Mouse (Mus musculus) forebrain, embryonic 13.5 days (tissue): ENCODE results near the gene Hif3a. TPM values are rescaled to one million over a fixed set of nuclear protein-coding genes. Genes with fewer than 3 reads are reported as not detected.

Experiments
- ATAC-seq: fragments of 200-750 bp; cut with Nextera tagmentation; 2 replicates; pipeline ENCODE4 v1.8.0; 2017
- H3K27ac ChIP-seq: fragments of 300-500 bp; sonication (generic); 2 replicates; pipeline ENCODE4 v1.5.1; 2015; ENCODE audit warnings: inconsistent platforms, mild to moderate bottlenecking, moderate library complexity
- H3K27me3 ChIP-seq: fragments of 300-500 bp; sonication (generic); 2 replicates; pipeline ENCODE4 v1.6.1; 2015; ENCODE audit warnings: mild to moderate bottlenecking, inconsistent platforms
- H3K36me3 ChIP-seq: fragments of 300-500 bp; sonication (generic); 2 replicates; pipeline ENCODE4 v1.6.1; 2015; ENCODE audit warnings: mild to moderate bottlenecking, inconsistent platforms; ENCODE audit not compliant: poor library complexity, severe bottlenecking
- H3K4me1 ChIP-seq: fragments of 300-500 bp; sonication (generic); 2 replicates; pipeline ENCODE4 v1.6.1; 2015; ENCODE audit warnings: inconsistent platforms
- H3K4me2 ChIP-seq: fragments of 300-500 bp; sonication (generic); 2 replicates; pipeline ENCODE4 v1.6.1; 2015; ENCODE audit warnings: inconsistent platforms, mild to moderate bottlenecking, moderate library complexity
- H3K4me3 ChIP-seq: fragments of 300-500 bp; sonication (generic); 2 replicates; pipeline ENCODE4 v1.5.1; 2015; ENCODE audit warnings: mild to moderate bottlenecking, inconsistent platforms
- H3K9ac ChIP-seq: fragments of 300-500 bp; sonication (generic); 2 replicates; pipeline ENCODE4 v1.6.1; 2015; ENCODE audit warnings: mild to moderate bottlenecking, inconsistent platforms
- H3K9me3 ChIP-seq: fragments of 300-500 bp; sonication (generic); replicated peaks from 2 replicates; pipeline ENCODE4 v1.6.1; 2016; ENCODE audit warnings: inconsistent platforms
- WGBS: fragments of 180-500 bp; shearing (Covaris S2); methylation state at CpG from one replicate; pipeline ENCODE4 v1.1.7; 2015; 5-methylcytosine and 5-hydroxymethylcytosine counted together
- polyA plus RNA-seq: library from polyadenylated mRNA; unstranded; fragments of >200 nt; fragmentation: Nextera tagmentation; extraction: Ambion mirVana; gene quantifications from 2 replicates; pipeline ENCODE4 v1.2.1, GENCODE M21; 2015

Gene Hif3a
- polyA plus RNA-seq, 1 experiment from 2014 or later, result 4.7 TPM

GRCm38 (mm10) chr7:16994400-16994799 is 67.8 kb downstream of the Hif3a start:
- 5% methylated on average over 20 of the region's 20 CpGs for WGBS
- Histone ChIP-seq H3K9ac (peak overlapping the region; percentile 73), H3K36me3 (0 out of 2 replicates have a peak, but pooled peaks cover 8% of the 10 kb centered on the region), H3K27me3 (no peaks in the 10 kb centered on the region), H3K4me1 (peaks cover 71% of the 10 kb centered on the region), H3K27ac (peak overlapping the region; percentile 51), H3K9me3 (no peaks in the 10 kb centered on the region), H3K4me2 (peak overlapping the region; percentile 66), H3K4me3 (peak overlapping the region; percentile 40)
- no peak for ATAC-seq

- peak overlapping the region; percentile 51 for H3K27ac ChIP-seq
Observed at GRCm38 (mm10) chr7:16993651-16994399, 68.4 kb downstream of the Hif3a start.

GRCm38 (mm10) chr7:16992451-16992807 is 69.8 kb downstream of the Hif3a start, which contains the start of gene Ccdc8:
TSS of gene Ccdc8 (plus strand) at chr7:16992708.
- Histone ChIP-seq H3K27me3 (no peaks in the 10 kb centered on the region), H3K9ac (peak within 1 kb of the TSS; percentile 73; the same call in 1 of the 2 replicates), H3K4me3 (peak within 1 kb of the TSS; percentile 40), H3K36me3 (0 out of 2 replicates have a peak, but pooled peaks cover 4% of the 10 kb centered on the region), H3K4me2 (peak within 1 kb of the TSS; percentile 66), H3K9me3 (no peaks in the 10 kb centered on the region), H3K4me1 (peaks cover 78% of the 10 kb centered on the region), H3K27ac (peak within 1 kb of the TSS; percentile 72)
- no peak for ATAC-seq
- WGBS, result 96% methylated on average over 5 of the region's 5 CpGs

More at GRCm38 (mm10) chr7:16993651-16994399, 68.4 kb downstream of the Hif3a start:
- H3K9ac ChIP-seq, result peak overlapping the region; percentile 73
- no peaks in the 10 kb centered on the region for H3K9me3 ChIP-seq
- 0 out of 2 replicates have a peak, but pooled peaks cover 8% of the 10 kb centered on the region for H3K36me3 ChIP-seq
- H3K4me2 ChIP-seq, result peak overlapping the region; percentile 66
- peak; percentile 86 for ATAC-seq
- H3K4me1 ChIP-seq, result peaks cover 68% of the 10 kb centered on the region
- H3K27me3 ChIP-seq, result no peaks in the 10 kb centered on the region
- peak overlapping the region; percentile 40 for H3K4me3 ChIP-seq
- 2% methylated on average over 27 of the region's 27 CpGs for WGBS

- ATAC-seq, result peak; percentile 66
- Histone ChIP-seq H3K4me3 (no peak overlapping the region), H3K27me3 (no peaks in the 10 kb centered on the region), H3K9ac (0 out of 2 replicates have a peak overlapping the region, but pooled peaks have one; percentile 38), H3K27ac (peak overlapping the region; percentile 72), H3K4me1 (peaks cover 77% of the 10 kb centered on the region), H3K4me2 (peak overlapping the region; percentile 27), H3K9me3 (no peaks in the 10 kb centered on the region), H3K36me3 (0 out of 2 replicates have a peak, but pooled peaks cover 3% of the 10 kb centered on the region)
- 50% methylated on average over 18 of the region's 18 CpGs for WGBS
Observed at GRCm38 (mm10) chr7:16991681-16992450, 70.4 kb downstream of the Hif3a start.

- H3K27ac ChIP-seq, result peak overlapping the region; percentile 48
- no peaks in the 10 kb centered on the region for H3K9me3 ChIP-seq
- H3K4me1 ChIP-seq, result peaks cover 64% of the 10 kb centered on the region
- no peak for ATAC-seq
- no peak overlapping the region for H3K4me2 ChIP-seq
- WGBS, result 38% methylated on average over 15 of the region's 15 CpGs
- no peak overlapping the region for H3K4me3 ChIP-seq
- H3K36me3 ChIP-seq, result no peaks in the 10 kb centered on the region
- no peaks in the 10 kb centered on the region for H3K27me3 ChIP-seq
- H3K9ac ChIP-seq, result no peak overlapping the region
Observed at GRCm38 (mm10) chr7:16990006-16990744, 72.1 kb downstream of the Hif3a start.

- peak overlapping the region; percentile 36; the same call in 1 of the 2 replicates for H3K4me2 ChIP-seq
- WGBS, result 33% methylated on average over 3 of the region's 3 CpGs
- peaks cover 56% of the 10 kb centered on the region for H3K4me1 ChIP-seq
Observed at GRCm38 (mm10) chr7:16988405-16988804, 73.8 kb downstream of the Hif3a start.

GRCm38 (mm10) chr7:16987541-16988149 is 74.6 kb downstream of the Hif3a start:
- no peaks in the 10 kb centered on the region for H3K27me3 ChIP-seq
- 29% methylated on average over 7 of the region's 7 CpGs for WGBS
- peak overlapping the region; percentile 89 for H3K27ac ChIP-seq
- peak overlapping the region; percentile 30; the same call in 1 of the 2 replicates for H3K9ac ChIP-seq
- ATAC-seq, result no peak; the same call in 1 of the 2 replicates
- H3K4me3 ChIP-seq, result no peak overlapping the region
- peaks cover 62% of the 10 kb centered on the region for H3K4me1 ChIP-seq
- H3K9me3 ChIP-seq, result no peaks in the 10 kb centered on the region
- peak overlapping the region; percentile 36 for H3K4me2 ChIP-seq
- H3K36me3 ChIP-seq, result no peaks in the 10 kb centered on the region

More at GRCm38 (mm10) chr7:16988405-16988804, 73.8 kb downstream of the Hif3a start:
- no peak overlapping the region for H3K4me3 ChIP-seq
- no peaks in the 10 kb centered on the region for H3K27me3 ChIP-seq
- no peak for ATAC-seq
- peak overlapping the region; percentile 89 for H3K27ac ChIP-seq
- no peaks in the 10 kb centered on the region for H3K36me3 ChIP-seq
- no peak overlapping the region for H3K9ac ChIP-seq
- H3K9me3 ChIP-seq, result no peaks in the 10 kb centered on the region

GRCm38 (mm10) chr7:16982859-16983568 is 79.2 kb downstream of the Hif3a start, which contains the start of gene Gm42372:
TSS of gene Gm42372 (plus strand) at chr7:16983086.
- peak; percentile 84 for ATAC-seq
- H3K4me2 ChIP-seq, result peak within 1 kb of the TSS; percentile 68
- WGBS, result 20% methylated on average over 26 of the region's 26 CpGs
- no peaks in the 10 kb centered on the region for H3K27me3 ChIP-seq
- peak within 1 kb of the TSS; percentile 39 for H3K4me3 ChIP-seq
- peaks cover 48% of the 10 kb centered on the region for H3K4me1 ChIP-seq
- H3K9me3 ChIP-seq, result no peaks in the 10 kb centered on the region; the same call in 1 of the 2 replicates
- H3K9ac ChIP-seq, result peak within 1 kb of the TSS; percentile 54
- H3K27ac ChIP-seq, result peak within 1 kb of the TSS; percentile 65
- H3K36me3 ChIP-seq, result no peaks in the 10 kb centered on the region
